Mouse (Mus musculus) bone marrow macrophage, adult 2 months (primary cell): ENCODE data around the gene Fn1.

ENCODE experiments used
- CTCF ChIP-seq: IDR thresholded peaks from 2 replicates; pipeline ENCODE4 v1.5.1; 2012; ENCODE audit warnings: low read depth, mild to moderate bottlenecking, low read length, moderate library complexity
- POLR2A ChIP-seq: IDR thresholded peaks from 2 replicates; pipeline ENCODE4 v1.6.1; 2012; ENCODE audit warnings: mild to moderate bottlenecking, low read depth, low read length, borderline replicate concordance

DNA sequence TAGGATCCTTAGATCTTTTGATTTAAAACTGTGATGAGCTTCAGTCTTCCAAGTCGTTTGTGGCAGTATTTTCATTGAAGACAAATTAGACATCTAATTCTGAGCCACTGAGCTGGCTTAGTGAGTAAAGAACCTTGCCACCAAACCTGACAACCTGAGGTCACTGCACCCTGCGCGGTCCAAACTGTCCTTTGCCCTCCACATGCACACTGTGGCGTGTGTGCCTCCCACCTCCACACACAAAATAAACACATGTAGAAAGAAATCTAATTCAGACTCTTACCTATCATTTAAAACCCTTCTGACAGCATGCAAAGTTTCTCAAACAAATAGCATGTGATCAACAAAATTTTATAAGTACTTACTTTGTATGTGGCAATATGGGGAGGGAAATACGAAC is 6.2 kb downstream of the Fn1 start:
- no peak for TF ChIP-seq CTCF
- no peak for TF ChIP-seq POLR2A
